Mouse (Mus musculus): Measurements from ENCODE around the gene Fbrs.
"Not testable (repeated sequence)": the region's sequence is repeated elsewhere in the genome, so short reads cannot be mapped to it uniquely, and the experiment has no call there.

Gene Fbrs

GRCm38 (mm10) chr7:127478635-127479317 is at the start of gene Fbrs:
Fbrs (plus strand) TSS chr7:127479199.
- DNase-seq (ENCODE audit: low spot score in 2 of 2) = no peak

DNA sequence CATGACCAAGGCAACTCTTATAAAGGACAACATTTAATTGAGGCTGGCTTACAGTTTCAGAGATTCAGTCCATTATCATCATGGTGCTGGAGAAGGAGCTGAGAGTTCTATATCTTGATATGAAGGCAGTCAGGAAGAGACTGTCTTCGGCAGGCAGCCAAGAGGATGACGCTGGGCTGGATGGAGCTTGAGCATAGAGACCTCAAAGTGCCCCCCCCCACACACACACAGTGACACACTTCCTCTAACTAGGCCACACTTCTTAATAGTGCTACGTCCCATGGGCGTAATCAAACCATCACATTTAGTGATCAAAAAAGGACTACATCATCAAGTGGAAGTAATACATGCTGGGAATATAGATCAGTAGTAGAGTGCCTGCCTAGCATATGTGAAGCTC is 43.8 kb upstream of the Fbrs start:
- DNase-seq (ENCODE audit: low spot score in 2 of 2) = no peak

GRCm38 (mm10) chr7:127437724-127438123 is 41.3 kb upstream of the Fbrs start:
- peak; percentile 32 to 39 for DNase-seq (ENCODE audit: low spot score in 2 of 2)

DNA sequence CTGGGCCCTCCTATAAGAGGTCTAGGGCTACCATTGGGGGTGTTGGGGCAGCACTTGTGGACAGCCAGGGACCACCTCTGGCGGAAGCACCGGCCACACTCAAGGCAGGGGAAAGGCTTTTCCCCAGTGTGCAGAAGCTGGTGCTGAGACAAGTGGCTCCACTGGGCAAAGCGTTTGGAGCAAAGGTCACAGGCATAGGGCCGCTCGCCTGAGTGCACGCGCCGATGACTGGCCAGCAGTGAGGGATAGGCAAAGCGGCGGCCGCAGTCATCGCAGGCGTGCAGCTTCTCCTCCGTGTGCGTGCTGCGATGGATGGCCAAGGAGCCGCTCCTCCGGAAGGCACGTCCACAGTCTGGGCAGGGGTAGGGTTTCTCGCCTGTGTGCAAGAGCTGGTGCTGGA is 35.0 kb upstream of the Fbrs start:
- DNase-seq (ENCODE audit: low spot score in 2 of 2) = no peak

DNA sequence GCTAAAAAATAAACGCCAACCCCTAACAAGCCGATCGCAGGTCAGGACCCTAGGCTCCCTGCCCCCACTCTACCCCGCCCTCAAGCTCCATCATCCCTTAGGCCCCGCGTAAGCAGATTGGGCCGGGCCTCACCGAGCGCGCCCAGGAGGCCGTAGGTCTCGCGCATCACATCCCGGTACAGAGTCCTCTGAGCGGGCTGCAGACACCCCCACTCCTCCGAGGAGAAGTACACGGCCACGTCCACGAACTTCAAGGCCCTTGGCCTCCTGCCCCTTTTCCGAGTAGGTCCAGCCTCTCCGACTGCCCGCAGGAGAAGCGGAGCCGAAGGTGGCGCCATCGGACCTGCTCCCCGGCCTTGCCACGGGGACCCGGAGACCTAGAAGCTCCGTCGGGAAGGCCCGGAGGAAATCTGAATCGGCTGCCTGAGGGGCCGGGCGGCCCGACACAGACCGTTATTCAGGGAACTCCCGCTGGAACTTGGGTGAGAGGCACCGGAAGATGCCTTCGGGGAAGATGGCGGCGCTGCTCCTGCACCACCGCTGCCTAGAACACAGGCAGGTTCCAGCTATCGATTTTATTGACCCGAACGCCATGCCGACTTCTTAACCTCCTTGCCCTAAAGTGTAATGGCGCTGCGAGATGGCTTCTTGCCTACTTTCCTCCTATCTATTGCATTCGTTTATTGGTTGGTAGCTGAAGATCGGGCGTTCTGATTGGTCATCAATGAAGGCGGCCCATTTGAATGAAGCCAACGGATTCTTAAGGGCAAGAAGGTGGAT is 30.3 kb upstream of the Fbrs start, which contains the start of gene Zfp689:
Gene Zfp689 (minus strand): TSS at position 638 of the 780 bp plus-strand sequence.
- peak; percentile 96 to 97 for DNase-seq (ENCODE audit: low spot score in 2 of 2)

- no peak for DNase-seq (ENCODE audit: low spot score in 2 of 2)
Observed at GRCm38 (mm10) chr7:127449966-127450365, 29.0 kb upstream of the Fbrs start.

- no peak for DNase-seq (ENCODE audit: low spot score in 2 of 2)
Observed at GRCm38 (mm10) chr7:127453056-127453455, 25.9 kb upstream of the Fbrs start.

GRCm38 (mm10) chr7:127454905-127455304 is 24.1 kb upstream of the Fbrs start:
- no peak for DNase-seq (ENCODE audit: low spot score in 2 of 2)

- not testable (repeated sequence) for DNase-seq (ENCODE audit: low spot score in 2 of 2)
Observed at GRCm38 (mm10) chr7:127458371-127459122, 20.5 kb upstream of the Fbrs start.

DNA sequence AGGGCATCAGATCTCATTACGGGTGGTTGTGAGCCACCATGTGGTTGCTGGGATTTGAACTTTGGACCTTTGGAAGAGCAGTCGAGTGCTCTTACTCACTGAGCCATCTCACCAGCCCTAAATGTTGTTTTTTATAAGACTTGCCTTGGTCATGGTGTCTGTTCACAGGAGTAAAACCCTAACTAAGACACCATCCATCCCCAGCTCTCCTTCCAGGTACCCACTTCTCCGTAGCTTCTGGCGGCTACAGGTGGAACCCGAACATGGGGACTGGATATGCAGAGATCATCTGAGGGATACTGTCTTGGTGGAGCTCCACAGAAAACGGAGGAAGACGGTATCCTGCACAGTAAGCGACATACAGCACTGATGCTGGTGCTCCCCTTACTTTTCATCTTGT is 19.7 kb upstream of the Fbrs start, which contains the start of gene Prr14:
Gene Prr14 (plus strand): TSS at position 301 of the 400 bp plus-strand sequence.
- DNase-seq (ENCODE audit: low spot score in 2 of 2) = not testable (repeated sequence)

DNA sequence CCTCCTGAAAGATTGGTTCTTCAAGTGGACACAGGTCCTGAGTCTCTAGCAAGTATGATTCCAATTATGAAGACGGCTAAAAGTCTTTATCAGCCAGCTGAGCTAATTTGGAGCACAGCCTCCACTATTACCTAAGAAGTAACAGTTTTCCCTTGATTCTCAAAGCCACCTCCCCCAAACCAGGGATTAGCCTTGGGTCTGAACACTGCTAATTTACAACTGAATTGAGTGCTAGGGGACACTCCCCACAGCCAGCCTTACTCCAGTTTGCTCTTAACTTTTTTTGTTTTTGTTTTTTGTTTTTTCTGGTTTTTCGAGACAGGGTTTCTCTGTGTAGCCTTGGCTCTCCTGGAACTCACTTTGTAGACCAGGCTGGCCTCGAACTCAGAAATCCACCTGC is 13.8 kb upstream of the Fbrs start:
- DNase-seq (ENCODE audit: low spot score in 2 of 2) = no peak

- DNase-seq (ENCODE audit: low spot score in 2 of 2) = not testable (repeated sequence)
Observed at GRCm38 (mm10) chr7:127465670-127466069, 13.3 kb upstream of the Fbrs start.

DNA sequence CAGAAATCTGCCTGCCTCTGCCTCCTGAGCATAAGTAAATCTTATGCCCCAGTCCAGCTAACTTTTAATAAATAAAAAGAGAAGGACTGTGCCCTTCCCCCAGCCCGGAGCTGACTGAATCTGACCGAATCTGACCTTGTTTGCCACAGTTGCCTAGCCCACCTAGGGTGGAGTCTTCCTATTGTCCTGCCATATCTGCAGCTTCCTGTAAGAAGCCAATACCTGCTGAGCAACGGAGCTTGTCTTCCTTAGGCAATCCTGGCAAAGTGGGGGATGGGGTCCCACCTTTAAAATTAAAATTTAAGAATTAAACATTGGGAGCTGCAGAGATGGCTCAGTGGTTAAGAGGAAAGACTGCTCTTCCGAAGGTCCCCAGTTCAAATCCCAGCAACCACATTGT is 12.4 kb upstream of the Fbrs start:
- DNase-seq (ENCODE audit: low spot score in 2 of 2) = no peak

GRCm38 (mm10) chr7:127470011-127470715 is 8.8 kb upstream of the Fbrs start:
- DNase-seq (ENCODE audit: low spot score in 2 of 2) = no peak

- peak; percentile 87 to 89 for DNase-seq (ENCODE audit: low spot score in 2 of 2)
Observed at GRCm38 (mm10) chr7:127470743-127471645, 8.0 kb upstream of the Fbrs start.

DNA sequence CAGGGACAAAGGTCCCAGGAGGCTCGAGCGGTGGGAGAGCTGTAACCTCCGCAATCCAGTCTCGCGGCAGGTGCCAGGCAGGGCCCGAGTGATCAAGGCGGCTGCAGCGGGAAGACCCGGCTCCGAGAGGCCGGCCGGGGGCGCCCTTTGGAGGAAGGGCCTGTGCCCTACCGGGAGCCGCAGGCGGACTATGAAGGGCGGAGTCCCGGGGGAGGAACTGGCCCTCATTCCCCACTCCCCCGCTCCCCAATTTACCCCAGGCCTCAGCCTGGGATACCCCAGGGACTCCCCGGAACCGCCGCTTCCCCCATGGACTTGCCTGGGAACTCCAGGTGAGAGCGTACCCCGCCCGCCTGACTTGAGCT is 7.4 kb upstream of the Fbrs start:
- peak in 1 of 2 experiments; percentile 34 for DNase-seq (ENCODE audit: low spot score in 2 of 2)

DNA sequence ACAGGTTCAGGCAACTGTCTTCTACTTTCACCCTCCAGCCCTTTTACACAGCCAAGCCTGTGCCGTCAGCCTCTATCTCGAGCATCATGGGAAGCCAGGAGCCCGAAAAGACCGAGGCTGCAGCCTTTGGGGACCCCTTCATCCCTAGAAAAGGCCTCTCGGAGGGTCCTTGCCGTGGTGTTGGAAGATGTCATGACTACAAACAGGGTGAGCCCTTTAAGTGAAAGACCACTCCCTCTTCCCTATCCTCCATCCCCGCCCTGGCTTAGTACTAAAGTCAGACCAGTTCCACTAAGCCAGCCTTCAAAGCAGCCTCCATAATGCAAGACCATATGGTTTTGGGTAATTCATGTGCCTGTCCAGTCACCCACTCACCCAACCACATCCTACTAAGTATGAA is 6.9 kb upstream of the Fbrs start:
- DNase-seq (ENCODE audit: low spot score in 2 of 2) = no peak

GRCm38 (mm10) chr7:127473705-127474104 is 5.3 kb upstream of the Fbrs start:
- DNase-seq (ENCODE audit: low spot score in 2 of 2) = no peak

DNA sequence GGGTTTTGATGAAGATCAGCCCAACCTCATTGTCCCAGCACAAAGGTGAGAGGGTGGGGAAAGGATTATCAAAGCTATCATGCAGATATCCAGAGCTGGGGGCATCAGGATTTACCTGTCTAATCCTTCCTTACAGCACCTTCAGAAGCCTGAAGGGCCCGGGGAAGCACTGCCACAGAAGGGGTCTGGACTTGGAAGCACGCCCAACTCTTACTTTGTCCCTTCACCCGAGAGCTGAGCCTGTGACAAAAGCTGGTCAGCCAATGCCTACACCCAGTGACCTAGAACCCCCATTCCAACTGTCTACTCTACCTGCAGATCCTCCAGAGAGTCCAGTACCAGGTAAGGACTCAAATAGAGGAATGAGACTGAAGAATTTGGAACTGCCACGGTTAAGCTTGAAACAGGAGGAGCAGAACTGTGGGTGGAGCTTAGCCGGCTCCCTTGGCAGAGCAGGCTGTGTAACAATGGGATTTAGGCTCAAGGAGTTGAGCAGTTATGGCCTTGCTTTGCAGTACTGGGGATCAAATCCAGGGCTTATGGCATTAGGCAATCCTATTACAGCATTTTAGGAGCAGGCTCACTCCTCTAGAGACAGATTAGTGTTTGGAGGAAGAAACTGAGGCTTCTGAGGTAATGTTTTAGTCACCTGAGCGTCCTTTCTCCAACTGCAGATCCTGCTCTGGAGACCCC is 4.5 kb upstream of the Fbrs start:
- DNase-seq (ENCODE audit: low spot score in 2 of 2) = no peak

DNA sequence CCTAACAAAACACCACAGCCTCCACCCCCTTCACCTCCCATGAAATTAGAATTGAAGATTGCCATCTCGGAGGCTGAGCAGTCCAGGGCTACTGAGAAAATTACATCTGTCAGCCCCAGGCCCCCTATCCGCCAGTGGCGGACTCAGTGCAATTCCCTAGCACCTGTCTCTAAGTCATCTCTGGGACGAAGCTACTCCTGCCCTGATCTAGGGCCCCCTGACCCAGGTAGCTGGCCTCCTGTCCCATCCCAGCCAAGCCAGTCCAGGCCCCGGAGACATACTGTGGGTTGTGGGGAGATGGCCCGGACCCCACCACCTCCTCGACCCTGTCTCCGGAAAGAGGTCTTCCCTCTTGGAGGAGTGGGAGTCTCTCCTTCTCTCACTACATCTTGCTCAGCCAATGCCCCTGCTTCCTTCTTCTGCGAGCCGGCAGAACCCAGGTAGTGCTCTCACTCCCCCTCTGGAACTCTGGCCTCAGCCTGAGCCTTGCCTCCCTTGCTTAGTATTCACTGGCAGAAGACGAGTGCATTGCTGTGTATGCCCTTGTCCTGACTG is 3.7 kb upstream of the Fbrs start:
- no peak for DNase-seq (ENCODE audit: low spot score in 2 of 2)

All from natural killer cell, adult 2 months (primary cell).